Mouse (Mus musculus): ENCODE data around the gene Spsb3.

Spsb3 gene

DNA sequence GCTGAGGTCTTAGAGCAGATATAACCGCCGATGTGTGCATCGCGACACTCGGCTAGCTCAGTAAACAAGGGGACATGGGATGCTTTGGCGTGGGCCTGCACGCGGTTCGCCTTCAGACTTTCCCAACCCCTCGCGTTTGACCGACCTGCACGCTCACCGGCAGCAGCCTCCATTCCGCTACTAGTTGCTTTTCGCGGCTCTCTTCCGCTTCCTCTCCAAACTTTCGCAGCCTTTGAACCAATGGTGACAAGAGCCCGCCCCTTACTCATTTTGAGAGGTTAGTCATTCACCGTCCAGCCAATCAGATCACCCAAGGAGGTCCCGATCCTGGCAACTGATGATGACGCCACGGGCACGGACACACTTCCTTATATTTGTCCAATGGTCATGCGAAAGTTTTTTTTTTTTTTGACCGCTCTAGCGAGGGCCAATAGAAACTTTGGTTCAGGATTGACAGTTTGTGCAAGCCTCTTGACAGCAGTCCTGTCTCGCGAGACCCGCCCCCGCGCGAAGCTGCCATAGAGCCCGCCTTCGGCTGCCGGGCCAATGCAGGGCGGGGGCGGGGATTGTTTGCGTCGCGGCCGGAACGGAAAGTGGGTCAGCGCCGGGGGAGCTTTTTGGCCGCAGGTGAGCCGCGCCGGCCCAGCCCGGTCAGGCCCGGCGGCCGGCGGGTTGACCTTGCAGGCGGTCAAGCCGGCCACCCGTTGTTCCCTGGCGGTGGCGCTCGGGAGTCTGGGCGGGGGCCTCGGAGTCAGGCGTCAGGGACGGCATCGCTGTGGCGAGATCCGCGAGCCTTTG lies at the start of gene Spsb3, which contains the start of gene Nubp2:
Gene Spsb3, plus strand, starts transcription at position 510 of the 798 bp plus-strand sequence.
Gene Nubp2, minus strand, starts transcription at position 216 of the 798 bp plus-strand sequence.
- in situ Hi-C loops (cut with MboI; ENCODE audit: low sequenced_read_pairs) = loop anchor here (10.0 kb wide), 1 partner anchor 142 kb away; no protein-coding TSS in a partner anchor

GRCm38 (mm10) chr17:24839842-24840241 lies 46.6 kb upstream of the Spsb3 start, which contains the start of gene Hagh:
Gene Hagh (plus strand): TSS chr17:24840143.
- in situ Hi-C loops (cut with MboI; ENCODE audit: low sequenced_read_pairs) = no loop called here

GRCm38 (mm10) chr17:24840341-24840740 lies 46.1 kb upstream of the Spsb3 start:
- in situ Hi-C loops (cut with MboI; ENCODE audit: low sequenced_read_pairs) = no loop called here

- in situ Hi-C loops (cut with MboI; ENCODE audit: low sequenced_read_pairs) = no loop called here
Measured at GRCm38 (mm10) chr17:24841133-24841532, 45.3 kb upstream of the Spsb3 start.

GRCm38 (mm10) chr17:24842631-24843030 lies 43.8 kb upstream of the Spsb3 start:
- in situ Hi-C loops (cut with MboI; ENCODE audit: low sequenced_read_pairs) = no loop called here

- in situ Hi-C loops (cut with MboI; ENCODE audit: low sequenced_read_pairs) = no loop called here
Measured at GRCm38 (mm10) chr17:24844525-24844924, 41.9 kb upstream of the Spsb3 start.

GRCm38 (mm10) chr17:24847386-24847785 lies 39.1 kb upstream of the Spsb3 start:
- in situ Hi-C loops (cut with MboI; ENCODE audit: low sequenced_read_pairs) = no loop called here

DNA sequence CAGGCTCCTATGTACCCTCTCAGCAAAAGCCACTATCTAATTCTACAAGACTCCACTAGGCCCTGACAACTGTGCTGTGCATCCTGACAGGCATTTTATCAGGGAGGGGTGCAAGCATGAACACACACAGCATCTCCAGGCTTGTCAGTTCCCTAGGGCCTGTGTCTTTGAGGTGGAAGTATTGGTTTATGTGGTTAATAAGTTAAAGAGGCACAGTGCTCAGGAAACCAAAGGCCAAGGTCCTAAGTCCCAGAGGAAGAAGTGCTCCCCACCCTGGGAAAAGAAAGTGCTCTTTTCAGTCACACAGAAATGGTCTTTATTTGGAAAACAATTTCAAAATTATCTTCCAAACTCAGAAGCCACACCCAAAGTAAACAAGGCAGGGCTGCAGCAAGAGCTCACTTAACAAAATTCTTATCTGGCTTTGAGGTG lies 37.8 kb upstream of the Spsb3 start:
- in situ Hi-C loops (cut with MboI; ENCODE audit: low sequenced_read_pairs) = no loop called here

DNA sequence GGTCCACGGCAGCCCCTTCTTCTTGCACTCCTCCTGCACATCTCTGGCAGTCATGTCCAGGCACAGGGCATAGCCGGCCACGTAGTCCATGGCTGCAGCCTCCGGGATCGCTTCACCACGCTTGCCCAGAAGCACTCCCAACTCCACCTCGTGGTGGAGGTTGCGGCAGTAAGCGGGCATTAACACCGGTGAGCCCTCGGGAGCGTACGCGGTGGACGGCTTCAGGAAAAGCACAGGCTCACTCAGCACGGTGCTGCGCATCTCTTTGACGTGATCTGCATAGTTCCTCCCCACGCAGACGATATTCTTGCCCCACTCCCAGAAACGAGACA lies 36.7 kb upstream of the Spsb3 start:
- in situ Hi-C loops (cut with MboI; ENCODE audit: low sequenced_read_pairs) = no loop called here

GRCm38 (mm10) chr17:24850065-24850772 lies 36.2 kb upstream of the Spsb3 start, which contains the start of gene Fahd1:
Gene Fahd1 (minus strand): TSS chr17:24850364.
- in situ Hi-C loops (cut with MboI; ENCODE audit: low sequenced_read_pairs) = no loop called here

DNA sequence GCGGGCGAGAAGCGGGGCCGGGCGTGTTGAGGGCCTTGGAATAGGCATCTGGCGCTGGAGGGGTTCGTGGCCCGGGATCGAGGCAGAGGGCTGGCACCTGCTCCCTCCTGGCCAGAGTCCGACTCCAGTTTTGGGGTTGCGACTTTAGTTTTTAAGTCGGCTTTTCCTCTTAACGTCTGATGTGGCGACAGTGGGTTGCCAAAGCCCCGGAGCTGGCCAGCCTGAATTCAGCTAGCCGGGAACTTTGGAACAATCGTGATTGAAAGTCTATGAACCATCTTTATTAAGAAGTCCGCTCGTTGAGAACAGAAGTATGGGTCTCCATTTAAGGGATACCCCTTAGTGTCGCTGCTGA lies 35.7 kb upstream of the Spsb3 start:
- in situ Hi-C loops (cut with MboI; ENCODE audit: low sequenced_read_pairs) = no loop called here

GRCm38 (mm10) chr17:24851381-24852125 lies 34.9 kb upstream of the Spsb3 start:
- in situ Hi-C loops (cut with MboI; ENCODE audit: low sequenced_read_pairs) = no loop called here

DNA sequence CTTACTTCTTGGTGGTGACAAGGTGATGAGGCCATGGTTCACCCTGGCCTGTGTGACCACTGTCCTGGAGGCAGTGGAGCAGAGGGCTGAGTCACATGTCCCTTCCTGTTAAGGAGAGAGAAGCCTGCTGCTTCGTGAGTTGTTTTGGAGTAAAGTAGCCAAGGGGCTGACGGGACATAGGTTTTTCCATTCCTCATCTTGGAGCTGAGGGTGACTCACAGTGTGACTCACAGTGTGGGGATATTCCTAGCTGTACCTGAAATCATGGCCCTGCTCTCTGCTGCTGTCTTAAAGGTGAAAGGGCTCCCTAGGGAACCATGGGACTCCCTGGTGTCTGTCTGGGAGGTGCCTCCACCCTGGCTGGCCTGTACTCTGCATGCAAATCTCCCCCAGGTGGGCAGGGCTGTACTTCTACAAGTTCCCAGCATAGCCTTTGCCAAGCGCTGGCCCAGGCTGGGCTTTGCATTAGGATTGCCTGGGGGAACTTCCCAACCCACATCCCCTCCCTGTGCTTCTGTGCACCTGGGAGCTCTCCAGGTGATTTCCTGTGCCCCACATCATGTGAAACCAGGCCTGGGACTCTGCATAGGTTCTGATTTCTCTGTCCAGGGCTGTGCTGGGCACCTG lies 30.5 kb upstream of the Spsb3 start:
- in situ Hi-C loops (cut with MboI; ENCODE audit: low sequenced_read_pairs) = no loop called here

DNA sequence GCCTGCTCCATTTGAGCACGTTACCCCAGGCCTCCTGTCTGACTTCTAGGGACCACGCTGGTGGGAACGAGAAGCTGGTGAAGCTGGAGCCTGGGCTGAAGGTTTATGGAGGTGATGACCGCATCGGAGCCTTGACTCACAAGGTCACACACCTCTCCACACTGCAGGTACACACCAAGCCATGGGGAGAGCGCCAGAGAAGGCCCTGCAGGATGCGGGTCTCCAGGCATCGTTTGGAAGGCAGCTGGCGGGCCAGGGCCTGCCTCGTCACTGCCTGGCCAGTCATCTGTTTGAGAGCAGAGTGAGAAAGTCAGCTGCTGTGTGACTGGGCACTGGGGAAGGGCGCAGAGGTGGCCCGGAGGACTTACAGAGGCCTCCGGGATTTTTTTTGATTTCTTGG lies 29.9 kb upstream of the Spsb3 start:
- in situ Hi-C loops (cut with MboI; ENCODE audit: low sequenced_read_pairs) = no loop called here

DNA sequence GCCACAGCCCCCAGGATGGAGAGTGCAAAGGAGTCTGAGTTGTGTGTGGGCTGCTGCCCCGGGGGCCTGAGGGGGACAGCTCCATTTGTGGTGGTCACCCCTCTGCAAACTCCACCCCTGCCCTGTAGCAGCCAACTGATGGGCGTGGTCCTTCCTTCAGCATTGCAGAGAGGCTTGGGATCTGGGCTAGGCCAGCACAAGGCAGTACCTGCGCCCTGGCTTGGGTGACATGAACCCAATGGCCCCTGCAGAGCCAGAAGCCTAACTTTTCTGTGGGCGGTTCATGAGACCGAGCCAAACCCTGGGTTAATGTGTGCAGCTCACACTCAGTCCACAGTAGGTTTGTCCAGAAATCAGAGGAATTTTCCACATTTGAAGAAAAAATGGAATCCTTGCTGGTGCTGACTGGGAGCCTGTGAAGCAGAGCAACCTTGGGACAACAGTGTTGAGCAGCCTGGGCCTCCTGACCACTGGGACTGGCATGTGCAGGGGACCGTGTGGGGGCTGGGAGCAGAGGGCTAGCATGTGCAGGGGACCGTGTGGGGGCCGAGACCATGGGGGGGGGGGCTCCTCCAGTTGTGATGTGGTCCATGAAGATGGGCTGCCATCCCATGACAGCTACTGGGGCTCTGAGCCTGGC lies 28.5 kb upstream of the Spsb3 start:
- in situ Hi-C loops (cut with MboI; ENCODE audit: low sequenced_read_pairs) = no loop called here

DNA sequence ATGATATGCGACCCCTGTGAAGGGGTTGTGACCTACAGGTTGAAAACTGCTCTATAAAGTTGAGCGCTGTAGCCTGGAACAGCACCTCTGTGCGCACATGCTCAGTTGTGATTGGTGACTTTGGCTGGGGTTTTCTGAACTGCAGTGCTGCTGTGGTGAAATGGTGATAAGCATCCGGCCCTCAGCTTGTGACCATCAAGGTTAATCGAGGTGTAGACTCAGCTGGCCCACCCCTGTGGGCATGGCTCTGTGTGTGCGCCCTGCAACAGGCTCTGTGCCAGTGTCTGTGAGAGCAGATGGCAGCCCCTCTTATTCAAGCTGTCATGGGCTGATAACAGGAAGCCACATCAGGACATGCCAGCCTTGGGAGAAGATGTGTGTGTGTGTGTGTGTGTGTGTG lies 27.5 kb upstream of the Spsb3 start:
- in situ Hi-C loops (cut with MboI; ENCODE audit: low sequenced_read_pairs) = no loop called here

GRCm38 (mm10) chr17:24860076-24860475 lies 26.4 kb upstream of the Spsb3 start:
- in situ Hi-C loops (cut with MboI; ENCODE audit: low sequenced_read_pairs) = no loop called here

DNA sequence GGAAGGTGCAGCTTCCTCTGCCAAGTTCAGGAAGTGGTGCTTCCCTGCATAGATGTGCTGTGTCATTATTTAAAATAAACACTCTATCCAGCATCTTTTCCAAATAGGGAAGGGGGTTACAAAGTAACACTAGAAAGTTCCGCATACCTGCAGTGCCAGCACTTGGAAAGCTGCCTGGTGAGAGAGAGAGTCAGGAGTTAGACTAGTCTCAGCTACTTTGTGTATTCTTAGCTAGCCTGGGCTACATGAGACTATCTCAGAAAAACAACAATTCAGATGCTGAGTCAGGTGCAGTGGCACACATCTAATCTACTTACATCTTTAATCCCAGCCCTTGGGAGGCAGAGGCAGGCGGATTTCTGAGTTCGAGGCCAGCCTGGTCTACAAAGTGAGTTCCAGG lies 24.7 kb upstream of the Spsb3 start:
- in situ Hi-C loops (cut with MboI; ENCODE audit: low sequenced_read_pairs) = no loop called here

GRCm38 (mm10) chr17:24865776-24866175 lies 20.7 kb upstream of the Spsb3 start, which contains the start of gene Igfals:
Gene Igfals (plus strand): TSS chr17:24865997.
- in situ Hi-C loops (cut with MboI; ENCODE audit: low sequenced_read_pairs) = no loop called here

- in situ Hi-C loops (cut with MboI; ENCODE audit: low sequenced_read_pairs) = no loop called here
Measured at GRCm38 (mm10) chr17:24867914-24868313, 18.5 kb upstream of the Spsb3 start.

All from CH12F3 (cell line).